Mouse (Mus musculus): ENCODE data around the gene Pum2.

- TF ChIP-seq CTCF (IDR thresholded peaks at IDR 0.05; ENCODE audit: low read depth) = no peak
- TF ChIP-seq EP300 (optimal IDR thresholded peaks at IDR 0.05) = no peak
Measured at GRCm38 (mm10) chr12:8788469-8788868, 114.5 kb downstream of the Pum2 start.
